Mouse (Mus musculus) large intestine, adult 2 months (tissue): ENCODE measurements around the gene Actl6a. TPM values are rescaled to one million over a fixed set of nuclear protein-coding genes. Genes with fewer than 3 reads are reported as not detected.
"Not testable (repeated sequence)": the region's sequence is repeated elsewhere in the genome, so short reads cannot be mapped to it uniquely, and the experiment has no call there.

Source experiments
- DNase-seq: peaks from one replicate; pipeline ENCODE4 v3.0.0-alpha.2; 2012; ENCODE audit warnings: low read depth, low spot score
- WGBS: fragments of 180-500 bp; shearing (Covaris S2); methylation state at CpG from one replicate; pipeline ENCODE4 v1.1.7; 2018; 5-methylcytosine and 5-hydroxymethylcytosine counted together
- polyA plus RNA-seq: library from polyadenylated mRNA; depleted of rRNA; stranded (reverse); fragments of >200 nt; gene quantifications from 2 replicates; pipeline ENCODE4 v1.2.3, GENCODE M21; 2012; rRNA removed

Gene Actl6a
- polyA plus RNA-seq, result 20.6 and 20.8 TPM in 2 replicates

- not testable (repeated sequence) for DNase-seq
- WGBS, result 77% methylated on average over 9 of the region's 9 CpGs
Measured at GRCm38 (mm10) chr3:32705647-32706348, at the start of gene Actl6a. TSS of gene Actl6a (plus strand) at chr3:32706298.

DNA sequence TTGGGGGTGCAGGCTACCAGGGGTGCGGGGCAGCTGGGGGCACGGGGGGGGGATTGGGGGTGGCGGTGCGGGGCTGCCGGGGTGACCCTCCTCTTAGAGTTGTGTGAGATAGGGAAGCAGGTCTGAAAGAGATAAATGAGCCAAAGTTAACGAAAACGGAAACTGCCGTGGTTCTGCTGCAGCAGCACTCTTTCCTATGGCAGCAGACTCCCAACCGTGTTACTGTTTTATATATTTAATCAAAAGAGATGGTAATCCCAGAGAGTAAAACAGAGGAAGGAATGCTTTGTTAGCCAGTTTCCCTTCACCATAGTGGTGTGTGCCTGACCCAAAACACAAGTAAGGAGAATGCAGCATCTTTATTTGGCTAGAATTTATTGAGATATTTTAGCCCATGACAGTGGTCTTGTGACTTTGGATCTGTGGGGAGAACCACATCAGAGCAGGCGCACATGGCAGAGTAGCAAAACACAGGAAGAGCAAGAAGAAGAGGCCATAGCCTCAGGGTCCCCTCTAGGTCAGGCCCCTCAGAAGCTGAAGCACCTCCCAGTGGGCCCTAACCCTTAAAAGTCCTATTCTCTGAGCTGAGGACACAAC is 49.6 kb upstream of the Actl6a start:
- WGBS, result 76% methylated on average over 10 of the region's 10 CpGs

GRCm38 (mm10) chr3:32658401-32658800 is 47.7 kb upstream of the Actl6a start:
- DNase-seq, result no peak
- 48% methylated on average over 7 of the region's 7 CpGs for WGBS

More for the DNA sequence above, 49.6 kb upstream of the Actl6a start:
- no peak for DNase-seq

DNA sequence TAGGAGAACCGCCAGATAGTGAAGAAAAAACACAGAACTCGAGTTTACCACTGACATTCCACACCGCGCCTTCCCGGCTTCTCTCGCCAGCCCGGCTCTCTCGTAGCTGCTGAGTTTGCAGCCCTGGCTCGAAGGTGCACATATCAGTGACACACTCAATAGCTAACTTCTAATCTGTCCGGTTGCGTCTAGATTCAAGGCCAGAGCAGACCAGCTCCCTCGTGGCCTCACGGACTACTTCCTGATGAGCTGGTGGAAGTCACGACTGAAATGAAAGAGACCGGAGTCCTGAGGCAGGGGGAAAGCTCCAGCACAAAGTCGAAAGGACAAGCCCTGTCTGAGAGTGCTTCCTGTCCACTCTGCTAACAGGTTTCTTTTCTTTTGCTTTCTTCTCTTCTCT is 47.3 kb upstream of the Actl6a start:
- no peak for DNase-seq
- WGBS, result 43% methylated on average over 16 of the region's 16 CpGs

GRCm38 (mm10) chr3:32659506-32659905 is 46.6 kb upstream of the Actl6a start:
- WGBS, result 88% methylated on average over 2 of the region's 2 CpGs

GRCm38 (mm10) chr3:32660276-32660675 is 45.8 kb upstream of the Actl6a start:
- WGBS, result 66% methylated on average over 8 of the region's 8 CpGs

More at GRCm38 (mm10) chr3:32659506-32659905, 46.6 kb upstream of the Actl6a start:
- DNase-seq, result no peak

DNA sequence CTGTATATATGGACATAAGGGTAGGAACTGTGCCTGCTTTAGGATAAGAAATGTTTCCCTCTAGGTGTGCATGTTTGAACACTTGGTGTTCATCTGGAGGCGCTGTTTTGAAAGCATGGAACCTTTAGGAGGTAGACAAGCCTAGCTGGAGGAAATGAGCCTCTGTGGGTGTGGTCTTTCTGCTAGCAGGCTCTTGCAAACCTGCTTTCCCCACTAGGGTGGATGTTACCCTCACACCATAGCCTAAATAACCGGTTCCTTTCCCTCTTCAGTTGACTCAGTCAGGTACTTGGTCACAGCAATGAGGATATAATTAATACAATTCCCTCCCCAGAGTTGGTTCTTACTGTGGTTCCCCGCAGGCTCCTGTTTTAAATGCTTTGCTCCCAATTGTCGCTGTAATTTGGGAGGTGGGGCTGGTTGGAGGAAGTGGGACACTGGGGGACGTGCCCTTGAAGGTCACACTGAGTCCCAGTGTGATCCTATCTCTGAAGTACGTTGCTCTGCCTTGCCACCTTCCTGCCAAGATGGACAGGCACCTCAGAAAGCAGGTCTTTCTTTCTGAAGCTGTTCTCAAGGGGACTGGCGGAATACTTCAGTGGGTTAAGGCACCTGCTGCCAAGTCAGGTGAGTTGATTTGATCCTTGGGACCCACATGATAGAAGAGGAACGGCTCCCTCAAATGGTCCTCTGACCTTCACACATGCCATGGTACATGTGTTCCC is 45.1 kb upstream of the Actl6a start:
- WGBS, result 56% methylated on average over 8 of the region's 8 CpGs
- DNase-seq, result no peak

More at GRCm38 (mm10) chr3:32660276-32660675, 45.8 kb upstream of the Actl6a start:
- DNase-seq, result no peak

- DNase-seq, result no peak
- 72% methylated on average over 3 of the region's 3 CpGs for WGBS
Measured at GRCm38 (mm10) chr3:32661556-32661930, 44.6 kb upstream of the Actl6a start.

- 47% methylated on average over 9 of the region's 9 CpGs for WGBS
- no peak for DNase-seq
Measured at GRCm38 (mm10) chr3:32668256-32668959, 37.7 kb upstream of the Actl6a start.

DNA sequence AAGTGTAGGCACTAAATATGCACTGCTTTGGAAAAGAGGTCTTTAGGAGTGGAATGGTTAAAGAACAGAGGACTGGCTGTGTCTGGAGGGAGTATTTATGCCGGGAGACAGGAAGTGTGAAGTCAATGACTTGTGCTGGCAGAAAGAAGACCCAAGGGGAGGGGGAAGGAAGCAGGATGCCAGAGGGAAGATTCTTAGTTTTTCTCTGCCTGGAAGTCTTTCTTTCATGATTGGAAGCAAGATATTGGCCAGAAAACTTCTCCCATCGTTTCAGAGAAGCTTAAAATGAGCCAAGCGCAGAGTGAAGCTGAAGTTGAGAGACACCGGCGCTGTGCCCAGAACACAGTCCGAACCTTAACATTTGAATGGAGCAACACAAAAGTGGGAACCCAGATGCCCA is 36.9 kb upstream of the Actl6a start:
- 60% methylated on average over 6 of the region's 6 CpGs for WGBS
- DNase-seq, result no peak

DNA sequence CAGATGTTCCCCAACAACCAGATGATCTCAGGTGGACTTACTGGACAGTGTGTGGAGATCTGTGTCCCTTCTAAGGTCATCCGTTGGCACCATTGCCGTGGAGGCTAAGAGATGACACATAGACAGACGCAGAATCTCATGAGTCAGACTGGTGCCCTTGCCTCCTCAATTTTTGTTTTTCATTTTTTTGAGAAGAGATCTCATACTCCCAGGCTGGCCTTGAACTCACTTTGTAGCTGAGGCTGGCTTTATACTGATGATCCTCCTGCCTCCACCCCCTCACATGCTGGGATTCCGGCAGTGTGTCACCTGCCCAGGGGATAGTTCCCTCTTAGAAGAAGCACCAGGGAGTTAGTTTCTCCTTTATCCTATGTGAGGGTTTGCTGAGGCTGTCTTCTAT is 35.9 kb upstream of the Actl6a start:
- DNase-seq, result no peak
- 91% methylated on average over 4 of the region's 4 CpGs for WGBS

GRCm38 (mm10) chr3:32673151-32673550 is 32.9 kb upstream of the Actl6a start:
- DNase-seq, result no peak

DNA sequence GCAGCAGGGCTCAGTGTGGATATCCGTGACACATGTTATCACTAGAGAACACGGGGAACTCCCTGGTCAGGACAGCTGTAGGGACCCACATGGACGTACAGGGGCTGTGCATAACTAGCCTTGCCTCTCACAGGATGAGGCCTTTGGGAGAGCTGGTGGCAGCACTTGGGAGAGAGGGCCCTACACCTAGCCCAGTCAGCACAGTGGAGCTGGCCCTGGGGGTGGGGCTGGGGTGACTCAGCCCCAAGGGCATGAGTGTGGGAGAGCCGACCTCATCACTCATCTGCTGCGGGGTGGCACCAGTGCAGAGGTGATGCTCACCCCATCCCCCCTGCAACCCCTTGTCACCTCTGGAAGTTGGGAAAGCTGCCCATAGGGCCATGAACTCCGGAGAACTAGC is 29.7 kb upstream of the Actl6a start:
- 75% methylated on average over 6 of the region's 6 CpGs for WGBS
- DNase-seq, result no peak

DNA sequence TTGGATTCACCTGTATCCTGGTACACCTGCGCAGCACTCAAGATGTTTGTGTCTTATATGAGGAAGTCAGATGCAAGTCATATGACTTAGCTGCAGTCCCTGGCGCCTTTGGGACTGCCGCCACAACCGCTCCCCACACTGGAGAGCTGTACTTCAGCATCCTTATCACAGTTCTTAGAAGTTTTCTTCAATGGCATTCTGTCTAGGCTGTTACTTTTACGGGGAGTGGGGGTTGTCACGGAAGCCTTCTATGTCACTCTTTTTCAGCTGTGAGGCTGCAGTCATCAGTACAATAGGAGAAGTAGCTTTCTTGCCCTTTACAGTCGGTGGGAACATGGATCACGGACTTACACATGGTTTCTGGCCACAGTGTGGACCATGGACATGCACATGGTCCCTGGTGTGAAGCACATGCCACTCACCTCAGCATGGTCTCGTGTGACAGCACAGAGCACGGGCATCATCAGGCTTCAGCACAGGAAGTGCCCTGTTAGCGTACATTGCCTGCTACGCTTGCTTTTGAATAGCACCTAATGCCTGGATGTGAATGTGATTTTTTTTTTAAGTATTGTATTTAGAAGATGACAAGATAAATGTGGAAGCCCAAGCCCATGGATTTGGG is 23.1 kb upstream of the Actl6a start:
- 76% methylated on average over 11 of the region's 12 CpGs for WGBS
- DNase-seq, result no peak

GRCm38 (mm10) chr3:32684631-32685030 is 21.5 kb upstream of the Actl6a start:
- DNase-seq, result no peak
- WGBS, result 73% methylated on average over 3 of the region's 3 CpGs

DNA sequence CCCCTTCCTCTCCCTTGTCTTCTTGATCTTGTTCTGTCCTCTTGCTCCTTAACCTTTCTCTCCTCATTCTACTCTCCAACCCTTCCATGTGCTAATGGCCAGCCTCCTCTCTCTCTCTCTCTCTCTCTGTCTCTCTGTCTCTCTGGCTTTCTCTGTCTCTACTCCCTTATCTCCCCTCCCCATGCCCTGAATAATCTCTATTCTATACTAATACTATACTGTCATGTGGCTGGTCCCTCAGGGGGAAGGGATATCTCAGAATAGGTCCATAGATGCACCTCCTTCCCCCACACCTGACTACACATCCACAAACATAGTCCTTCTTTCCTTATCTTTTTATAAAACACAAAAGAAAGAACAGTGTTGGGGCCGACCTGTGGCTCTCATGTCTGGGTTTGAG is 19.6 kb upstream of the Actl6a start:
- 69% methylated on average over 1 of the region's 1 CpGs for WGBS
- DNase-seq, result no peak

DNA sequence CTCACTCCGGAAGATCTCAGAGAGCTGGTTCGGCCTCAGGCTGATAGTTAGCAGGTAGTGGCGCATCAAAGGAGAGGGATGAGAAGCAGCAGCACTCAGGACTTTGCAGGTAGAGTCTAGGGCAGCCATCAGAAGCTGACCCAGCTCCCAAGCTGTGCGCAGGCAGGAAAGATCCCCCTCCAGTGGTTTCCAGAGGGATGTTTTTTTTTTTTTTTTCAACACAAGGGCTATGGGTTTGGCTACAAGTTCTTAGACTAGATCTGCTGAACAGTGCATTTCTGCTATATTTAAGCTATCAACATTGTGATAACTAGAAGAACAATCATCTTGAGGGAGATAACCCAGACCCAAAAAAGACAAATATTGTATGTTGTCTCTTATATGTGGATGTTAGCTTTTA is 18.9 kb upstream of the Actl6a start:
- WGBS, result 71% methylated on average over 4 of the region's 4 CpGs
- DNase-seq, result no peak

DNA sequence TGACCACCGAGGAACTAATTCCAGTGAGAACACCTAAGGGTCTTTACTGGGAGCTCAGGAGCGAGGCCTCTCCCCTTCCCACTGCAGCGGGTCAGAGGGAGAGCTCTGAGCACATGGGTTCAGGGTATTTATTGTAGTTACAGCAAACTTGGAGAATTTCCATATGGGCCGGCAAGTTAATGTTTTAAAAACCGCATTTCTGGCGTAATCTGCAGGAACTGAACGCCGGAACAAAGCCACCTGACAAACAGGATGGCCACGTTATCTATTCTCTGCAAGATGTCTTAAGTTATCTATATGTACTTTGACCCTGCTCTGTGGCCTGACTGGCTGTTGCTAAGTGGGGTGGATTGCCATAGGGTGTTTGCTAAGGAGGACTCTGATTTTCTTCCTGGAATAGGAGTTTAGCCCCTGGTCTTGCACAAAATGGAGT is 16.5 kb upstream of the Actl6a start:
- 25% methylated on average over 9 of the region's 9 CpGs for WGBS
- no peak for DNase-seq

GRCm38 (mm10) chr3:32690008-32690407 is 16.1 kb upstream of the Actl6a start:
- 57% methylated on average over 3 of the region's 3 CpGs for WGBS
- no peak for DNase-seq

DNA sequence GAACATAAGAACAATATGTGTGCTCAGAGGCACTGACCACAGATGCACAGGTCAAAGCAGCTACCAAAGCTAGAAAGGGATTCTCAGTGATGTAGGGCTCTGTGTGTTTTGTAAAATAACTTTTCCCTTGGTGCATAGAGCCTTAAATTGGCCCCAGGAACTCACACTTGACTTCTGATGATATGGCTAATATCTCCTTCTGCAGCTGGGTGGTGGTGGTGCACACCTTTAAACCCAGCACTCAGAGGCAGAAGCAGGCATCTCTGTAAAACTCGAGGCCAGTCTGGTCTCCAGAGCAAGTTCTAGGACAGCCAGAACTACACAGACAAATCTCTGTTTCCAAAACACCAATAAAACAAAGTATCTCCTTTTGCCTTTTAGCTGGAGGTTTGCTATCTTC is 15.2 kb upstream of the Actl6a start:
- no peak for DNase-seq
- 27% methylated on average over 1 of the region's 1 CpGs for WGBS
